Mouse (Mus musculus) cerebellum, postnatal 36 days (tissue): ENCODE measurements at regions not wholly inside any gene's neighbourhood (a gene's known extent, or its start where the extent isn't known, plus 50 kb on each side); places are given as distances from the start of the nearest gene placed in this dataset.

Source experiments
- DNase-seq, 2 experiments: peaks; one replicate each; pipeline ENCODE4 v3.0.0; 2021 to 2022; ENCODE audit warnings: mixed read lengths in 2 of 2

DNA sequence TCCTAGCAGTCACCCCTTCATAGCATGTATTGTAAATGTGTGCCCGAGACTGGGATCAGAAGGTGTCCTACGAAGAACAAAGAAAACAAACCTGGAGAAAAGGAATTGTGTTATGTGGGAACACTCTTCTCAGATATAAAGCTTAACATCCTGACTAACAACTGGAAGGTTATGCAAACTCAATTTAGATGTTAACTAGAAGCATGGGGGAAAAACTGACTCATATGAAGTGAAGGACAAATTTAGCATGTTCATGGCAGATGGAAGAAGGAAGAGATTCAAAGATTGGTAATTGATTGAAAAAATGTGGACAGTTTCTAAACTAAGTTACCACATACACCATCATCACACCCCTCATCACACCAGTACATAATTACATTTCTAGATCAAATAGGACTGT lies 1307.1 kb upstream of the Gm7489 start:
- no peak for DNase-seq

DNA sequence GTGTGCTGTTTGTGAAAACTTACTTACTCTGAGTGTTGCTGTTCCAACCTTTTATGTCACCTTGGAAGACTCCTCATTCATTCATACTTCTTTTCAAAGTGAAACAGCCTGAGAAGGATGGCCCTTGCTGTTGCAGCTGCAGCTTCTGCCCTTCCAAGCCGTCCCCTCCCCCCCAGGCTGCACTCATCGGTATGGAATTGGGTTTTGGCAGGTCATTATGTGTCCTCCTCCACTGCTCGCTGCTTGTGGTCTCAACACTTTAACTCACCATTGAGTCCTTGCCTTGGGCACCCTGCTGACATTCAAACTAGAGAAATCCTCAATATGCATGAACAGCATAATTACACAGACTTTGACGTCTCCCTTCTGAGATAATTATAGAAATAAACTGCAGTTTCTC lies 1295.3 kb upstream of the Gm7489 start:
- DNase-seq, result no peak

DNA sequence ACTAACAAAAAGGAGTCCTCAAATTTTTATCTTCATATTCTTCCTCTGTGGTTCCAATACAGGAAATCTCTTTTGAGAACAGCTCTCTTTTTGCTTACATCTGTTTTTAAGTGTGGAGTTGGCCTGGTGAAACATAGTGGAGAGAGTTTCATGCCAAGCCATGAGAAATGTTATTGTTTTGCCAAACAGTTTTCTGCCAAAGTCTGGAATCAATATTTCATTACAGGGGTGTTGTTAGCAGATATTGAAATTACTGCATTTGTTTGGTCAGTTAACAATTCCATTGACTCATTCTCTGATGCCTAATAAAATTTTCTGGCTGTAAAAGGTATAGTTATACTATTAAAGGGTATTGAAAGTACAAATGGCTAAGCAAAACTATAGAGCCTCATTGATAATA lies 1285.2 kb upstream of the Gm7489 start:
- DNase-seq, result no peak

DNA sequence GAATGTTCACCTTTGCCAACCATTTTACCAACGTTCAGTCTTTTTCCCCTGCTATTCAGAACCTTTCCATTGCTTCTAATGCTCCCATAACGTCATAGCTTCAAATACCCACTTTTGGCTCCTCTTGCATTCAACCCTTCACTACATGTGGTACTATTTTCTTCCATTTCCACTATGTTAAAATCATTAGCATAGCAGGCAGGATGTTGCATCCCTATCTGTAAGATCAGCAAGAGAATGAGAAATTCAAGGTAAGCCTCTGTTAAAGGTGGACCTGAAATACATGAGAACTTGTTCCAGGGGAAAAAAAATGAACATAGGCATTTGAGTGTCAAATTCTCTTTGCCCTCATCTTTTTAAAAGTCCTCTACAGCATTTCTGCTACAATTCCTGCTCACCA lies 1284.7 kb upstream of the Gm7489 start:
- no peak for DNase-seq

GRCm38 (mm10) chr15:52639790-52640189 lies 1244.9 kb upstream of the Gm7489 start:
- DNase-seq, result no peak

DNA sequence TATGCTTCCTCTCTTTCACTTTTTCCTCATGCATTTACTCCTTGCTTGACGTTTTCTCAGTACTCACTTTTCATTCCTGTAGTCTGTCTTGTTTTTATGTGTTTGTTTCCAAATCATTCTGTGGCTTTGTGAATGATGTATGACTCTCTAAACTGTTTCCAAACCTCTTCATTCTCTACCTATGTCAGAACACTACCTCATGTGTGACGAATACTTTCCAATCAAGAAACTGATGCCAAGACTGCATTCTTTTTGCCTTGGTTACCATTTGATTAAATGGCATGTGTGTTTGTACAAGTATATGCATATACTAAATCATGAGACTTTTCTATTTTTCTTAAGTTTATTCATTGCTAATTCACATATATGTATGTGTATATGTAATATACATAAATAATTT lies 1238.7 kb upstream of the Gm7489 start:
- no peak for DNase-seq

DNA sequence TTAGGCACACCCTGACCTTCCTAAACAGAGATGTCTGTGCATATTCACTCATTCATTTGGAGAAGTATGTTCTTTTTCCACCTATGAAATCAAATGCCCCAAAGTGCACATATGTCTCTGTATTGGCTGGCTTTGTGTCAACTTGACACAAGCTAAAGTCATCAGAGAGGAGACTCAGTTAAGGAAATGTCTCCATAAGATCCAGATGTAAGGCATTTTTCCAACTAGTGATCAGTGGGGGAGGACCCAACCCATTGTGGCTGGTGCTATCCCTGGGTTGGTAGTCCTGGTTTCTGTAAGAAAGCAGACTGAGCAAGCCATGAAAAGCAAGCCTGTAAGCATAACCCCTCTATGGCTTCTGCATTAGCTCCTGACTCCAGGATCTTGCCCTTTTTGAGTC lies 1226.8 kb upstream of the Gm7489 start:
- no peak for DNase-seq
